Mouse (Mus musculus): ENCODE data around the gene Egr2.

- TF ChIP-seq EP300 (IDR thresholded peaks at IDR 0.05; ENCODE audit: insufficient read depth, low read depth, low read length) (no peak), CTCF (IDR thresholded peaks at IDR 0.05; ENCODE audit: low read depth, low read length) (no peak), POLR2A (IDR thresholded peaks at IDR 0.05; ENCODE audit: insufficient read depth, low read length) (no peak)
These were observed 31.8 kb upstream of the Egr2 start for GRCm38 (mm10) chr10:67503320-67503995.
